Mouse (Mus musculus): ENCODE data around the gene Slc7a11.

The Slc7a11 gene

DNA sequence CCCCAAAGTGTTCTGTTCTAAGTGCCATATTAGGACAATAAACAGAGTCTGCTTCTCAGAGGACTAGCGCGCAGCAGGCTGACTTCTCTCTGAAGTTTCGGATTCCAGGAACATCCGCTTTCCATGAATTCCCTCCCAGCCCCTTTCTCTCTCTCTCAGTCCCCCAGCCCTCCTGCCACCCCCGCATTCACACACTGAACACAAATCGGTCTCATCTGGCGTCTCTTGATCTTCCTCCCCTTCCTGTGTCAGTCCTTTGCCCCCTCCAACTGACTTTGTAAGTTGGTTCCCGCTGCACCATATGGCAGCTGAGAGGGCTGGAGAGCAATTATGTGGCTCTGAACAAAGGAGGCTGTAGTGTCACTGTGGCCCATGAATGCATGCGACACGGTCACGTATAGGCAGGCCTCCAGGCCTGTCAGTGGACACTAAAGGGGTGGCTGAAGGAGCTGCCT is 577.3 kb downstream of the Slc7a11 start:
- DNase-seq (ENCODE audit: low spot score in 2 of 2), result no peak

GRCm38 (mm10) chr3:49856797-49857196 is 586.6 kb downstream of the Slc7a11 start:
- DNase-seq (ENCODE audit: low spot score in 2 of 2), result no peak

- DNase-seq (ENCODE audit: low spot score in 2 of 2), result no peak
Observed at GRCm38 (mm10) chr3:49854277-49854676, 589.1 kb downstream of the Slc7a11 start.

DNA sequence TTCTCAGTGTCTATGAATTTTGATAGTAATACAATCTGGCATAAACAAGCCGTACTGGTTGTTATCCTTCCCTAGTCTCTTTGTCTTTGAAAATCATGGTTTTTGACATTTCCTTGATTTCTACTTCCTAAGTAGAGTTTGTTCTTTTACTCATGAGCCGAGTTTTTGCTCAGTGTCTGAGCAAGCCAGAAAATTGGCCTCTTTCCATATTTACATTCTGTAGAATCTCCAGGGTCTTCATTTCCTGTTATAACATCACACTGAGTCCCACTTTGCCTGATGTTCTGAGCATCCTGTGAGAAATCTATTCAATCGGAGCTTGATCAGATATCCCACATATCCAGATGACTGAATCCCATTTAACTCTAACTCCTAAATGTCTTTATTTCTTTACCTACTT is 600.4 kb downstream of the Slc7a11 start:
- DNase-seq (ENCODE audit: low spot score in 2 of 2), result no peak
